Mouse (Mus musculus): ENCODE measurements around the gene Gm20388.

Gene Gm20388

GRCm38 (mm10) chr8:121868896-121869295, 1958.3 kb downstream of the Gm20388 start:
- DNase-seq (ENCODE audit: low spot score), result peak; percentile 53

GRCm38 (mm10) chr8:121870190-121870589, 1959.5 kb downstream of the Gm20388 start:
- no peak for DNase-seq (ENCODE audit: low spot score)

- DNase-seq (ENCODE audit: low spot score), result no peak
Measured at GRCm38 (mm10) chr8:121871833-121872440, 1961.3 kb downstream of the Gm20388 start.

GRCm38 (mm10) chr8:121874031-121874430, 1963.4 kb downstream of the Gm20388 start:
- peak; percentile 72 for DNase-seq (ENCODE audit: low spot score)

GRCm38 (mm10) chr8:121875045-121875444, 1964.4 kb downstream of the Gm20388 start:
- DNase-seq (ENCODE audit: low spot score), result no peak

GRCm38 (mm10) chr8:121875517-121875916, 1964.9 kb downstream of the Gm20388 start:
- DNase-seq (ENCODE audit: low spot score), result no peak

GRCm38 (mm10) chr8:121877212-121877611, 1966.6 kb downstream of the Gm20388 start:
- no peak for DNase-seq (ENCODE audit: low spot score)

- DNase-seq (ENCODE audit: low spot score), result no peak
Measured at GRCm38 (mm10) chr8:121877828-121878480, 1967.3 kb downstream of the Gm20388 start.

GRCm38 (mm10) chr8:121879712-121880111, 1969.1 kb downstream of the Gm20388 start:
- no peak for DNase-seq (ENCODE audit: low spot score)

GRCm38 (mm10) chr8:121880818-121881217, 1970.2 kb downstream of the Gm20388 start:
- DNase-seq (ENCODE audit: low spot score), result no peak

GRCm38 (mm10) chr8:121881921-121882320, 1971.3 kb downstream of the Gm20388 start:
- DNase-seq (ENCODE audit: low spot score), result no peak

- no peak for DNase-seq (ENCODE audit: low spot score)
Measured at GRCm38 (mm10) chr8:121884181-121884580, 1973.5 kb downstream of the Gm20388 start.

GRCm38 (mm10) chr8:121885001-121885400, 1974.4 kb downstream of the Gm20388 start:
- DNase-seq (ENCODE audit: low spot score), result no peak

GRCm38 (mm10) chr8:121885433-121885832, 1974.8 kb downstream of the Gm20388 start:
- no peak for DNase-seq (ENCODE audit: low spot score)

GRCm38 (mm10) chr8:121887547-121887946, 1976.9 kb downstream of the Gm20388 start:
- DNase-seq (ENCODE audit: low spot score), result no peak

GRCm38 (mm10) chr8:121889317-121889716, 1978.7 kb downstream of the Gm20388 start:
- no peak for DNase-seq (ENCODE audit: low spot score)

GRCm38 (mm10) chr8:121889810-121890785, 1979.5 kb downstream of the Gm20388 start:
- no peak for DNase-seq (ENCODE audit: low spot score)

GRCm38 (mm10) chr8:121892875-121893274, 1982.2 kb downstream of the Gm20388 start:
- DNase-seq (ENCODE audit: low spot score), result no peak

GRCm38 (mm10) chr8:121895910-121896309, 1985.3 kb downstream of the Gm20388 start:
- DNase-seq (ENCODE audit: low spot score), result no peak

GRCm38 (mm10) chr8:121896476-121897145, 1986.0 kb downstream of the Gm20388 start:
- DNase-seq (ENCODE audit: low spot score), result no peak

- DNase-seq (ENCODE audit: low spot score), result no peak
Measured at GRCm38 (mm10) chr8:121897205-121897604, 1986.6 kb downstream of the Gm20388 start.

- DNase-seq (ENCODE audit: low spot score), result peak; percentile 69
Measured at GRCm38 (mm10) chr8:121897871-121898381, 1987.3 kb downstream of the Gm20388 start.

Data from retina, embryonic 14.5 days (tissue).